Comparison of ENCODE assay signal across 9 mouse cellular contexts in the genomic region with DNA sequence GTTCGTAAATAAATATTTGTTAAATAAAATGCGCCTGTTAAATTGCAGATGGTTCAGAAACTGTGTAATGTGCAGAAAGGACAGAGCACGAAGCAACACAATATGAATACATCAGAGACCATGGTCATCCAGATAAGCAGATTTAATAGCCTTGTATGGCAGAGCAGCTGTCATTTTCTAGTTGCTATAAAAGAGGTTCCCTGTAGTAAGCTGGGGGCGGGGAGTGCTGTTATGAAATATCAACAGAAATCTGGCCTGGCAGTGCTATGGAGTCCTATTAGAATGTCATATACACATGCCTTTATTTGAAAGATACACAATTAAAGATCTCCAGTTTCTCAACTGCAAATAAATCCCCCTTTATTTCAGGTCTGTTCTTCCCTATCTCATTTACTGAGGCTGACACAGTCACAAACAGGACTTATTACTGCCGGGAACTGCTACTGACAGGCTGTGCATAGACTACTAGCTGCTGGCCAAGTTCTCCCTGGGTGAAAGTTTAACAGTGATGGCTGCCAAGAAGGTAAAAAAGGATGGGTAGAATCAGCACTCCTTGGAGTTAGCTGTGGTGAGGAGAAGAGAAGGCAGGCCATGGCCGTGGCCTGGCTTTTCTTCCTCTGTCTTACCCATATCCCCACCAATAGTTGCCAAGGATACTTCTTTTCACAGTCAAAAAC.
DNase-seq lines count a peak whose midpoint lies in the region.
"Had no signal": no experiment of that assay in that cellular context is flagged by ENCODE, and none has a peak within 500 bp of the region (broad histone marks: within the 10 kb centered on the region; RNA-seq: fewer than 3 reads in every experiment).

No protein-coding gene starts in this region.

- peak; percentile 28 for DNase-seq in gastrocnemius, adult 18-20 months (ENCODE audit: low spot score)
- DNase-seq in gastrocnemius, postnatal 10 days, result no peak
- DNase-seq in layer of hippocampus, adult 11-12 months (ENCODE audit: low spot score), result peak; percentile 49
- DNase-seq in layer of hippocampus, postnatal 10 days (ENCODE audit: low spot score in 2 of 2), result no peak
- peak; percentile 88 for DNase-seq in adipocyte (ENCODE audit: low spot score)
- peak; percentile 48 to 62 for DNase-seq in heart, adult 9 months (ENCODE audit: low spot score in 2 of 2)
- no peak for DNase-seq in embryo, embryonic 11 days
- no peak for DNase-seq in embryo, embryonic 10 days (ENCODE audit: low spot score)
- DNase-seq: cerebellum, adult 9-10 months had no signal

Comparison
In these comparisons a context has a peak if more than half of its experiments do, and no peak if none do; other contexts are left out.
1. DNase-seq: peak in gastrocnemius, adult 18-20 months (single experiment), layer of hippocampus, adult 11-12 months (single experiment), adipocyte (single experiment) and heart, adult 9 months (2 of 2); none in gastrocnemius, postnatal 10 days (single experiment), layer of hippocampus, postnatal 10 days (0 of 2), embryo, embryonic 11 days (single experiment) and embryo, embryonic 10 days (single experiment).